Mouse (Mus musculus): ENCODE measurements at regions not wholly inside any gene's neighbourhood (a gene's known extent, or its start where the extent isn't known, plus 50 kb on each side); places are given as distances from the start of the nearest gene placed in this dataset.

- DNase-seq = no peak
Measured at GRCm38 (mm10) chr16:76232680-76233079, 140.9 kb downstream of the Nrip1 start.

GRCm38 (mm10) chr16:76232174-76232573 lies 141.5 kb downstream of the Nrip1 start:
- DNase-seq = no peak

GRCm38 (mm10) chr16:76230516-76231302 lies 142.9 kb downstream of the Nrip1 start:
- DNase-seq = no peak

- DNase-seq = no peak
Measured at GRCm38 (mm10) chr16:76228451-76228850, 145.2 kb downstream of the Nrip1 start.

- DNase-seq = peak; percentile 6 to 32
Measured at GRCm38 (mm10) chr16:76226446-76226845, 147.2 kb downstream of the Nrip1 start.

GRCm38 (mm10) chr16:76225587-76226226 lies 147.9 kb downstream of the Nrip1 start:
- no peak for DNase-seq

GRCm38 (mm10) chr16:76224901-76225586 lies 148.6 kb downstream of the Nrip1 start:
- DNase-seq = peak in 1 of 2 experiments; percentile 34

- no peak for DNase-seq
Measured at GRCm38 (mm10) chr16:76223716-76224115, 149.9 kb downstream of the Nrip1 start.

- no peak for DNase-seq
Measured at GRCm38 (mm10) chr16:76222960-76223359, 150.7 kb downstream of the Nrip1 start.

GRCm38 (mm10) chr16:76220466-76220865 lies 153.2 kb downstream of the Nrip1 start:
- no peak for DNase-seq

- DNase-seq = no peak
Measured at GRCm38 (mm10) chr16:76219233-76219632, 154.4 kb downstream of the Nrip1 start.

- DNase-seq = no peak
Measured at GRCm38 (mm10) chr16:76218310-76219170, 155.1 kb downstream of the Nrip1 start.

- no peak for DNase-seq
Measured at GRCm38 (mm10) chr16:76216184-76216583, 157.4 kb downstream of the Nrip1 start.

- DNase-seq = no peak
Measured at GRCm38 (mm10) chr16:76215558-76215957, 158.1 kb downstream of the Nrip1 start.

- peak; percentile 62 to 72 for DNase-seq
Measured at GRCm38 (mm10) chr16:76201773-76202571, 171.7 kb downstream of the Nrip1 start.

GRCm38 (mm10) chr16:76200801-76201728 lies 172.6 kb downstream of the Nrip1 start:
- DNase-seq = no peak

- peak; percentile 15 to 64 for DNase-seq
Measured at GRCm38 (mm10) chr16:76200268-76200667, 173.4 kb downstream of the Nrip1 start.

GRCm38 (mm10) chr16:76199006-76199405 lies 174.6 kb downstream of the Nrip1 start:
- DNase-seq = peak in 1 of 2 experiments; percentile 26

- no peak for DNase-seq
Measured at GRCm38 (mm10) chr16:76194291-76194690, 172.2 kb upstream of the Samsn1 start.

GRCm38 (mm10) chr16:76191135-76191534 lies 169.1 kb upstream of the Samsn1 start:
- no peak for DNase-seq
